Mouse (Mus musculus) kidney, adult 2 months (tissue): ENCODE results near the gene E2f3.

Source experiments
- CTCF ChIP-seq: fragments of 200-500 bp; conservative IDR thresholded peaks from 2 replicates; pipeline ENCODE4 v1.5.1; 2011; ENCODE audit warnings: low read depth, mild to moderate bottlenecking, control low read depth, low read length, moderate library complexity, mixed read lengths; ENCODE audit not compliant: insufficient read depth, insufficient read length
- POLR2A ChIP-seq: fragments of 200-500 bp; IDR thresholded peaks from one replicate; pipeline ENCODE4 v1.6.1; 2011; ENCODE audit warnings: low read depth, low read length, control low read depth

DNA sequence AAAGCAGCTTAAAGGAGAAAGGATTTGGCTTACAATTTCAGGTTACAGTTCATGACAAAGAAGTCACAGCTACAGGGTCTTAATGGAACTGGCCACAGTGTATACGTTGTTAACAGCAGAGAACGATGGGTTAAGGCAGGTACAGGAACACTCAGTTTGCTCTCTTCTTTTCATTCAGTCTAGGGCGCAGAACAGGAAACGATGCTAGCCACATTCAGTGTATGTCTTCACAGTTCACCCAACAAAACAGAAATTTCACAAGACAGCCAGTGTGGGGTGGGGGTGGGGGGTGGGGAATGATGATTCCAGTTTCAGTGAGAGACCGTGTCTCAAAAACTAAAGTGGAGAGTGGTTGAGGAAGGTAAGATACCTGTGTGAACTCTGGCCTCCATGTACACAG lies 48.7 kb upstream of the E2f3 start:
- TF ChIP-seq POLR2A, result no peak
- no peak for TF ChIP-seq CTCF
